Mouse (Mus musculus) lung, postnatal 0 days (tissue): ENCODE data around the gene Lsm2.

ENCODE experiments used
- CTCF ChIP-seq: IDR thresholded peaks from 2 replicates; pipeline ENCODE4 v1.5.1; 2016; ENCODE audit warnings: antibody characterized with exemption, mild to moderate bottlenecking
- EP300 ChIP-seq: IDR thresholded peaks from 2 replicates; pipeline ENCODE4 v1.6.1; 2016; ENCODE audit warnings: antibody characterized with exemption, mild to moderate bottlenecking, control low read depth

- TF ChIP-seq CTCF (no peak), EP300 (peak; percentile 35; the same call in 1 of the 2 replicates)
These were observed 46.8 kb upstream of the Lsm2 start for GRCm38 (mm10) chr17:34934830-34935229.
